Mouse (Mus musculus) common myeloid progenitor, adult 5-6 weeks (primary cell): ENCODE measurements at regions not wholly inside any gene's neighbourhood (a gene's known extent, or its start where the extent isn't known, plus 50 kb on each side); places are given as distances from the start of the nearest gene placed in this dataset.

Experiments used
- ATAC-seq: replicated peaks from 2 replicates; pipeline ENCODE4 v1.8.0; 2016; ENCODE audit warnings: low read depth, mild to moderate bottlenecking, moderate TSS enrichment, inconsistent platforms; ENCODE audit not compliant: poor library complexity, severe bottlenecking

GRCm38 (mm10) chr5:72245382-72245781 is 77.4 kb upstream of the Commd8 start:
- no peak for ATAC-seq

- ATAC-seq: no peak
Observed at GRCm38 (mm10) chr5:72244134-72244533, 76.1 kb upstream of the Commd8 start.

GRCm38 (mm10) chr5:72242981-72243380 is 75.0 kb upstream of the Commd8 start:
- ATAC-seq: no peak

- no peak for ATAC-seq
Observed at GRCm38 (mm10) chr5:72241451-72241850, 73.5 kb upstream of the Commd8 start.

GRCm38 (mm10) chr5:72240271-72240670 is 72.3 kb upstream of the Commd8 start:
- no peak for ATAC-seq

- ATAC-seq: no peak
Observed at GRCm38 (mm10) chr5:72227002-72227401, 59.0 kb upstream of the Commd8 start.

GRCm38 (mm10) chr5:72225576-72226298 is 57.7 kb upstream of the Commd8 start:
- ATAC-seq: peak; percentile 35

- peak; percentile 71 for ATAC-seq
Observed at GRCm38 (mm10) chr5:72225056-72225455, 57.1 kb upstream of the Commd8 start.

- ATAC-seq: peak; percentile 31; the same call in 1 of the 2 replicates
Observed at GRCm38 (mm10) chr5:72224551-72224966, 56.6 kb upstream of the Commd8 start.

GRCm38 (mm10) chr5:72222902-72223301 is 54.9 kb upstream of the Commd8 start:
- ATAC-seq: no peak

GRCm38 (mm10) chr5:72219697-72220096 is 51.7 kb upstream of the Commd8 start:
- peak; percentile 80 for ATAC-seq

- ATAC-seq: no peak
Observed at GRCm38 (mm10) chr5:72219248-72219647, 51.3 kb upstream of the Commd8 start.
